Mouse (Mus musculus): Measurements from ENCODE around the gene Slc25a42. TPM values are rescaled to one million over a fixed set of nuclear protein-coding genes. Genes with fewer than 3 reads are reported as not detected.

Gene Slc25a42
- total and polyA plus RNA-seq, 3 experiments = 0.63 to 3.0 (median 2.9) TPM

DNA sequence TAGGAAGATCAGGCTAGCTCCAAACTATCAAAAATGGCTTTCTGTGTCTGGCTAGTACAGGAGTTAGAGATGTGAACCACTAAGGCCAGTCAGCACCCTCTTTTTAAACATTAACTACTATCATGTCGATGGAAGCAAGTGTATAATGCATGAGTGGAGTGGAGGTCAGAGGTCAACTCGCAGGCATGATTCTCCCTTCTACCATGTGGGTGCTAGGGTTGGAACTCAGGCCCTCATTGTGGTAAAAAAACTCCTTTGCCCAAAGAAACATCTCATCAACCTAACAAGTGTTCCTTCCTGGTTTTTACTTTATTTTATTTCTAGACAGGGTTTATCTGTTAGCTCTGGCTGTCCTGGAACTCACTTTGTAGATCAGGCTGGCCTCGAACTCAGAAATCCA, 41.4 kb downstream of the Slc25a42 start:
- Histone ChIP-seq H3K27ac (ENCODE audit: insufficient read depth, low read depth) (no peak overlapping the region; the same call in 1 of the 2 replicates), H3K4me1 (ENCODE audit: control insufficient read depth in 1 of 2, insufficient read depth in 2 of 2) (peaks cover 24 to 82% of the 10 kb centered on the region in 2 experiments), H3K9me3 (replicated peaks; ENCODE audit: low read length) (no peaks in the 10 kb centered on the region), H3K36me3 (replicated peaks in 1 of 2; ENCODE audit: control insufficient read depth in 1 of 2, insufficient read depth in 1 of 2, low read length in 1 of 2) (peaks cover 24 to 40% of the 10 kb centered on the region in 2 experiments), H3K79me2 (replicated peaks; ENCODE audit: control insufficient read depth, extremely low read depth, insufficient read depth, poor library complexity, severe bottlenecking) (peaks cover 13% of the 10 kb centered on the region), H3K4me3 (replicated peaks in 1 of 3; ENCODE audit: low read depth in 2 of 3, low read length in 2 of 3, poor library complexity in 1 of 3) (no peak overlapping the region), H3K4me2 (ENCODE audit: insufficient read depth, low read depth, poor library complexity, severe bottlenecking) (peak overlapping the region; percentile 23; the same call in 1 of the 2 replicates), H3K9ac (ENCODE audit: insufficient read depth, low read depth) (no peak overlapping the region), H3K27me3 (replicated peaks) (no peaks in the 10 kb centered on the region)
- in situ Hi-C loops (cut with MboI; ENCODE audit: low pct_ligation_motif_present, low pct_unique_long_range_greater_than_20kb, low sequenced_read_pairs) (loop anchor here (5.0 kb wide), 1 partner anchor 42 kb away; the partner anchor contains the start of gene Slc25a42), dilution Hi-C loops (cut with MboI; ENCODE audit: extremely low pct_ligation_motif_present, extremely low pct_unique_long_range_greater_than_20kb, low sequenced_read_pairs) (no loop called here)
- DNase-seq (ENCODE audit: extremely low read depth) = no peak
- TF ChIP-seq ZMIZ1 (IDR thresholded peaks at IDR 0.05; ENCODE audit: low read depth, low read length) = no peak
- no peak for TF ChIP-seq ELF1 (IDR thresholded peaks at IDR 0.05; ENCODE audit: low read depth, low read length)
- TF ChIP-seq HCFC1 (IDR thresholded peaks at IDR 0.05; ENCODE audit: low read depth, low read length) = no peak
- TF ChIP-seq MXI1 (IDR thresholded peaks at IDR 0.05; ENCODE audit: low read depth, low read length) = no peak
- TF ChIP-seq POLR2AphosphoS2 (IDR thresholded peaks at IDR 0.05; ENCODE audit: low read depth, low read length) = peak; percentile 84; the same call in 1 of the 2 replicates
- no peak for TF ChIP-seq CHD2 (IDR thresholded peaks at IDR 0.05; ENCODE audit: low read length)

DNA sequence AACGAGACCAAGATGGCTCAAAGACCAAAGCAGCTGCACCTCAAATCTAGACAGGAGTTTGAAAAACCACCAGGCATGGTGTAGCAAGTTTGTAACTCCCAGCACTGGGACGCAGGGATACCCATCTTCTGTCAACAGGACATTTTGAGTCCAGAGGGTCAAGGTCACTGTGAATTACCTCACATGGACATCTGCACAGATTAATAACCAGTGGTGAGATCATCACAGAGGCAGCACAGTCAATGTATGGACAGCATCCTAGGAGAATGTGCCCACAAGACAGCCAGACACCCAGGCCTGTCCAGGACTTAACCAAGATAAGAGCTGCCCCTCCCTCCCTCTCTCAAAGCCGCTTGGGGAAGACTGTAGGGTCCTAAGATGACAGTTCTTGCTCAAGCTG, 42.0 kb downstream of the Slc25a42 start:
- H3K9ac ChIP-seq (ENCODE audit: insufficient read depth, low read depth) = no peak overlapping the region
- H3K4me3 ChIP-seq (replicated peaks in 1 of 3; ENCODE audit: low read depth in 2 of 3, low read length in 2 of 3, poor library complexity in 1 of 3) = no peak overlapping the region
- no peak for DNase-seq (ENCODE audit: extremely low read depth)
- dilution Hi-C loops (cut with MboI; ENCODE audit: extremely low pct_ligation_motif_present, extremely low pct_unique_long_range_greater_than_20kb, low sequenced_read_pairs) = no loop called here
- TF ChIP-seq CHD2 (IDR thresholded peaks at IDR 0.05; ENCODE audit: low read length) (0 out of 2 replicates have a peak, but pooled peaks have one; percentile 14), EP300 (IDR thresholded peaks at IDR 0.05; ENCODE audit: low read length) (no peak), BHLHE40 (IDR thresholded peaks at IDR 0.05; ENCODE audit: low read depth, low read length) (no peak), ZMIZ1 (IDR thresholded peaks at IDR 0.05; ENCODE audit: low read depth, low read length) (0 out of 2 replicates have a peak, but pooled peaks have one; percentile 16), POLR2AphosphoS2 (IDR thresholded peaks at IDR 0.05; ENCODE audit: low read depth, low read length) (peak; percentile 32)
- H3K4me1 ChIP-seq (ENCODE audit: control insufficient read depth in 1 of 2, insufficient read depth in 2 of 2) = peaks cover 30 to 86% of the 10 kb centered on the region in 2 experiments
- no peaks in the 10 kb centered on the region for H3K27me3 ChIP-seq (replicated peaks)
- peaks cover 13% of the 10 kb centered on the region for H3K79me2 ChIP-seq (replicated peaks; ENCODE audit: control insufficient read depth, extremely low read depth, insufficient read depth, poor library complexity, severe bottlenecking)
- peak overlapping the region; percentile 6; the same call in 1 of the 2 replicates for H3K27ac ChIP-seq (ENCODE audit: insufficient read depth, low read depth)
- H3K36me3 ChIP-seq (replicated peaks in 1 of 2; ENCODE audit: control insufficient read depth in 1 of 2, insufficient read depth in 1 of 2, low read length in 1 of 2) = peaks cover 30 to 43% of the 10 kb centered on the region in 2 experiments
- in situ Hi-C loops (cut with MboI; ENCODE audit: low pct_ligation_motif_present, low pct_unique_long_range_greater_than_20kb, low sequenced_read_pairs) = loop anchor here (5.0 kb wide), 1 partner anchor 42 kb away; the partner anchor contains the start of gene Slc25a42
- H3K9me3 ChIP-seq (replicated peaks; ENCODE audit: low read length) = no peaks in the 10 kb centered on the region
- H3K4me2 ChIP-seq (ENCODE audit: insufficient read depth, low read depth, poor library complexity, severe bottlenecking) = no peak overlapping the region

DNA sequence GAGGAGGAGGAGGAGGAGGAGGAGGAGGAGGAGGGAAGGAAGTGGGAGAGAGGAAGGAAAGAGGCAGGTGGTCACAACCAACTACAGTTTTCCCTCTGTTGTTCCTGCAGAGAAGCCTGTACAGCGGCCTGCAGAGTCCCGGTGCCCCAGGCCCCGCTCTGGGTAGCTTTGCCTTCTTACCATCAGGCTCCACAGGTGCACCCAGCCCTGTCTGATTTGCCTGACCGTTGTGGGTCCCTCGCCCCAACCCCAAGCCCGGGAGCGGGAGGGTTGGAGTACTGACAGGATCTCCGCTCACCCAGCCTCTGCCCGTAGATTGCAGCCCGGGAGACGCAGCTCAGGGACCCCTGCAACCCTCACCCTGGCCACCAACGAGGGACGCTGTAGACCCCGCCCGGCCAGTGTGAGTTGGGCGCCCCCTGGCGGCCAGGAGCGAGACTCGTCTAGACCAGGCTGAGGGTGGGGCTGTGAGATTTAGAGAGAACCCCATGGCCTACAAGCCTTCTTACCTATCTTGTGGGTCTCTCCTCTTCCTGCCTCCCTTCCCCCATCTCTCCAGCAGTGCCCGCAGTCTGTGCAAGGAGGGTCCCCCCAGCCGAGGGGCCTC, 45.5 kb downstream of the Slc25a42 start:
- H3K36me3 ChIP-seq (replicated peaks in 1 of 2; ENCODE audit: control insufficient read depth in 1 of 2, insufficient read depth in 1 of 2, low read length in 1 of 2) = peaks cover 60 to 77% of the 10 kb centered on the region in 2 experiments
- H3K4me3 ChIP-seq (replicated peaks in 1 of 3; ENCODE audit: low read depth in 2 of 3, low read length in 2 of 3, poor library complexity in 1 of 3) = no peak overlapping the region
- DNase-seq (ENCODE audit: extremely low read depth) = no peak
- H3K9ac ChIP-seq (ENCODE audit: insufficient read depth, low read depth) = no peak overlapping the region
- in situ Hi-C loops (cut with MboI; ENCODE audit: low pct_ligation_motif_present, low pct_unique_long_range_greater_than_20kb, low sequenced_read_pairs) (loop anchor here (5.0 kb wide), 1 partner anchor 34 kb away; the partner anchor contains the start of gene Nr2c2ap), dilution Hi-C loops (cut with MboI; ENCODE audit: extremely low pct_ligation_motif_present, extremely low pct_unique_long_range_greater_than_20kb, low sequenced_read_pairs) (no loop called here)
- peaks cover 41 to 99% of the 10 kb centered on the region in 2 experiments for H3K4me1 ChIP-seq (ENCODE audit: control insufficient read depth in 1 of 2, insufficient read depth in 2 of 2)
- TF ChIP-seq CTCF (conservative IDR thresholded peaks at IDR 0.05 in 1 of 2, IDR thresholded peaks at IDR 0.05 in 1 of 2; ENCODE audit: low read depth in 2 of 2, low read length in 2 of 2) (peak; percentile 58 to 93; a peak in 3 of 4 replicates), MAFK (IDR thresholded peaks at IDR 0.05; ENCODE audit: insufficient replicate concordance, low read length) (peak; percentile 62; the same call in 1 of the 2 replicates), RAD21 (IDR thresholded peaks at IDR 0.05; ENCODE audit: low read depth, low read length) (peak; percentile 81), IRF4 (IDR thresholded peaks at IDR 0.05; ENCODE audit: low read depth, low read length) (peak; percentile 26; the same call in 1 of the 2 replicates), MAZ (IDR thresholded peaks at IDR 0.05; ENCODE audit: low read depth, low read length) (0 out of 2 replicates have a peak, but pooled peaks have one; percentile 75), SMC3 (IDR thresholded peaks at IDR 0.05; ENCODE audit: low read depth, low read length) (peak; percentile 92), NRF1 (IDR thresholded peaks at IDR 0.05; ENCODE audit: low read depth, low read length) (peak; percentile 17; the same call in 1 of the 2 replicates), E2F4 (IDR thresholded peaks at IDR 0.05; ENCODE audit: insufficient replicate concordance, low read depth, low read length) (no peak), USF1 (IDR thresholded peaks at IDR 0.05; ENCODE audit: low read depth, low read length) (no peak), ZC3H11A (IDR thresholded peaks at IDR 0.05; ENCODE audit: low read depth, low read length) (0 out of 2 replicates have a peak, but pooled peaks have one; percentile 28)
- H3K27me3 ChIP-seq (replicated peaks) = no peaks in the 10 kb centered on the region
- no peaks in the 10 kb centered on the region for H3K9me3 ChIP-seq (replicated peaks; ENCODE audit: low read length)
- peaks cover 27% of the 10 kb centered on the region for H3K79me2 ChIP-seq (replicated peaks; ENCODE audit: control insufficient read depth, extremely low read depth, insufficient read depth, poor library complexity, severe bottlenecking)
- H3K4me2 ChIP-seq (ENCODE audit: insufficient read depth, low read depth, poor library complexity, severe bottlenecking) = no peak overlapping the region
- H3K27ac ChIP-seq (ENCODE audit: insufficient read depth, low read depth) = no peak overlapping the region

Data from CH12.LX (cell line).